Mouse (Mus musculus) spleen, adult 2 months (tissue): ENCODE data around the gene Syde2.

Experiments
- CTCF ChIP-seq: fragments of 200-500 bp; IDR thresholded peaks from 2 replicates; pipeline ENCODE4 v1.5.1; 2011; ENCODE audit warnings: mild to moderate bottlenecking, inconsistent platforms; ENCODE audit not compliant: insufficient read depth, insufficient read length, insufficient replicate concordance; ENCODE audit errors: extremely low read depth
- POLR2A ChIP-seq: fragments of 200-500 bp; IDR thresholded peaks from 2 replicates; pipeline ENCODE4 v1.6.1; 2011; ENCODE audit warnings: low read depth, low read length, inconsistent platforms

GRCm38 (mm10) chr3:146028406-146028805 lies 40.7 kb downstream of the Syde2 start:
- no peak for TF ChIP-seq CTCF
- TF ChIP-seq POLR2A, result no peak
